16 mouse cellular contexts compared by ENCODE assay signal in genomic region chr6:45241218-45241617, GRCm38 (mm10).
"Had no signal": no experiment of that assay in that cellular context is flagged by ENCODE, and none has a peak within 500 bp of the region (broad histone marks: within the 10 kb centered on the region; RNA-seq: fewer than 3 reads in every experiment).

No protein-coding gene starts in this region.

- H3K36me3 ChIP-seq: limb, embryonic 15.5 days; liver, embryonic 12.5 days; midbrain, embryonic 10.5 days; neural tube, embryonic 15.5 days had no signal

- H3K4me3 ChIP-seq: limb, embryonic 15.5 days; liver, embryonic 12.5 days; midbrain, embryonic 10.5 days; myocyte; neural tube, embryonic 15.5 days had no signal

- H3K9me3 ChIP-seq: limb, embryonic 15.5 days; liver, embryonic 12.5 days; midbrain, embryonic 10.5 days; neural tube, embryonic 15.5 days had no signal

- H3K4me1 ChIP-seq: limb, embryonic 15.5 days; liver, embryonic 12.5 days; neural tube, embryonic 15.5 days had no signal

- H3K27me3 ChIP-seq: limb, embryonic 15.5 days; liver, embryonic 12.5 days; neural tube, embryonic 15.5 days had no signal

- DNase-seq: kidney, adult 8-10 months; kidney, postnatal 25 days; layer of hippocampus, adult 9-11 months; layer of hippocampus, postnatal 36 days; midbrain, embryonic 14.5 days; right cerebral cortex, postnatal 4 days; spleen, adult 18-20 months; thymus, adult 18-20 months; thymus, postnatal 14 days had no signal

- ATAC-seq: inflammation-experienced regulatory T-cells, adult 6 months; intestine, postnatal 0 days; liver, embryonic 12.5 days had no signal
